Mouse (Mus musculus) intestine, embryonic 14.5 days (tissue): ENCODE data around the gene Dhx9. TPM values are rescaled to one million over a fixed set of nuclear protein-coding genes. Genes with fewer than 3 reads are reported as not detected.
"Not testable (repeated sequence)": the region's sequence is repeated elsewhere in the genome, so short reads cannot be mapped to it uniquely, and the experiment has no call there.

Experiments used
- ATAC-seq: fragments of 200-750 bp; cut with Nextera tagmentation; replicated peaks from 2 replicates; pipeline ENCODE4 v1.8.0; 2017; ENCODE audit warnings: low read depth, moderate number of reproducible peaks, moderate TSS enrichment, moderate library complexity; ENCODE audit not compliant: low FRiP score, low TSS enrichment
- DNase-seq: peaks from one replicate; pipeline ENCODE4 v3.0.0-alpha.2; 2018; ENCODE audit warnings: low spot score
- H3K27ac ChIP-seq: fragments of 300-500 bp; sonication (generic); 2 replicates; pipeline ENCODE4 v1.5.1; 2014; ENCODE audit warnings: low read depth, mild to moderate bottlenecking, control low read depth
- H3K27me3 ChIP-seq: fragments of 300-500 bp; sonication (generic); replicated peaks from 2 replicates; pipeline ENCODE4 v1.6.1; 2014; ENCODE audit warnings: low read length, control low read depth; ENCODE audit not compliant: control insufficient read depth, insufficient read depth
- H3K36me3 ChIP-seq: fragments of 300-500 bp; sonication (generic); 2 replicates; pipeline ENCODE4 v1.6.1; 2014; ENCODE audit warnings: low read length, control low read depth; ENCODE audit not compliant: control insufficient read depth, insufficient read depth
- H3K4me1 ChIP-seq: fragments of 300-500 bp; sonication (generic); replicated peaks from 2 replicates; pipeline ENCODE4 v1.6.1; 2014; ENCODE audit warnings: low read length, control low read depth, mixed read lengths; ENCODE audit not compliant: control insufficient read depth, insufficient read depth
- H3K4me2 ChIP-seq: fragments of 300-500 bp; sonication (generic); 2 replicates; pipeline ENCODE4 v1.6.1; 2014; ENCODE audit warnings: low read length
- H3K4me3 ChIP-seq: fragments of 300-500 bp; sonication (generic); 2 replicates; pipeline ENCODE4 v1.5.1; 2014; ENCODE audit warnings: low read depth, low read length, control low read depth, mixed read lengths
- H3K9ac ChIP-seq: fragments of 300-500 bp; sonication (generic); 2 replicates; pipeline ENCODE4 v1.6.1; 2014; ENCODE audit warnings: mild to moderate bottlenecking, low read length
- H3K9me3 ChIP-seq: fragments of 300-500 bp; sonication (generic); 2 replicates; pipeline ENCODE4 v1.6.1; 2016; ENCODE audit warnings: low read length, control low read depth; ENCODE audit not compliant: control insufficient read depth
- WGBS: fragments of 180-500 bp; shearing (Covaris S2); extraction: QIAGEN DNeasy Blood & Tissue Kit; methylation state at CpG from one replicate; pipeline ENCODE4 v1.1.7; 2014; 5-methylcytosine and 5-hydroxymethylcytosine counted together
- polyA plus RNA-seq: library from polyadenylated mRNA; unstranded; fragments of >200 nt; fragmentation: Nextera tagmentation; extraction: Ambion mirVana; gene quantifications from 2 replicates; pipeline ENCODE4 v1.2.1, GENCODE M21; 2014

The Dhx9 gene
- polyA plus RNA-seq, 1 experiment from 2014 or later, result 25.5 TPM

GRCm38 (mm10) chr1:153424770-153425584, 62.5 kb downstream of the Dhx9 start, which contains the start of gene Shcbp1l:
Gene Shcbp1l (plus strand): TSS chr1:153425162.
- peak; percentile 84 for ATAC-seq
- Histone ChIP-seq H3K4me3 (peak within 1 kb of the TSS; percentile 52), H3K36me3 (no peaks in the 10 kb centered on the region), H3K9ac (peak within 1 kb of the TSS; percentile 37), H3K4me1 (peaks cover 6% of the 10 kb centered on the region), H3K27ac (no peak within 1 kb of the TSS), H3K9me3 (no peaks in the 10 kb centered on the region), H3K27me3 (0 out of 2 replicates have a peak, but pooled peaks cover 10% of the 10 kb centered on the region), H3K4me2 (peak within 1 kb of the TSS; percentile 83)
- 3% methylated on average over 56 of the region's 60 CpGs for WGBS
- peak; percentile 83 for DNase-seq

- H3K27me3 ChIP-seq, result 0 out of 2 replicates have a peak, but pooled peaks cover 10% of the 10 kb centered on the region
- WGBS, result 17% methylated on average over 12 of the region's 12 CpGs
- H3K4me3 ChIP-seq, result peak overlapping the region; percentile 52
- H3K4me2 ChIP-seq, result peak overlapping the region; percentile 83
- no peak overlapping the region for H3K27ac ChIP-seq
- H3K9me3 ChIP-seq, result no peaks in the 10 kb centered on the region
- DNase-seq (no peak), ATAC-seq (no peak)
- H3K4me1 ChIP-seq, result peaks cover 6% of the 10 kb centered on the region
- no peaks in the 10 kb centered on the region for H3K36me3 ChIP-seq
- no peak overlapping the region for H3K9ac ChIP-seq
Observed at GRCm38 (mm10) chr1:153424271-153424670, 63.2 kb downstream of the Dhx9 start.

- not testable (repeated sequence) for H3K9me3 ChIP-seq, ATAC-seq, H3K27ac ChIP-seq, DNase-seq, H3K4me3 ChIP-seq, H3K36me3 ChIP-seq, H3K27me3 ChIP-seq, H3K4me1 ChIP-seq, H3K4me2 ChIP-seq, H3K9ac ChIP-seq
- 76% methylated on average over 4 of the region's 4 CpGs for WGBS
Observed at GRCm38 (mm10) chr1:153417805-153418204, 69.7 kb downstream of the Dhx9 start.

- 72% methylated on average over 3 of the region's 3 CpGs for WGBS
- not testable (repeated sequence) for H3K9ac ChIP-seq, H3K4me2 ChIP-seq
Observed at GRCm38 (mm10) chr1:153416271-153416832, 71.1 kb downstream of the Dhx9 start.

GRCm38 (mm10) chr1:153415742-153416141, 71.7 kb downstream of the Dhx9 start:
- H3K9ac ChIP-seq, H3K36me3 ChIP-seq, H3K27me3 ChIP-seq, H3K4me3 ChIP-seq, ATAC-seq, DNase-seq, H3K4me1 ChIP-seq, H3K9me3 ChIP-seq, H3K27ac ChIP-seq, H3K4me2 ChIP-seq: not testable (repeated sequence)
- WGBS, result 63% methylated on average over 2 of the region's 5 CpGs

More at GRCm38 (mm10) chr1:153416271-153416832, 71.1 kb downstream of the Dhx9 start:
- not testable (repeated sequence) for ATAC-seq, H3K9me3 ChIP-seq, H3K4me1 ChIP-seq, H3K36me3 ChIP-seq, H3K27me3 ChIP-seq, H3K27ac ChIP-seq, DNase-seq, H3K4me3 ChIP-seq

GRCm38 (mm10) chr1:153414962-153415361, 72.5 kb downstream of the Dhx9 start:
- WGBS, result 84% methylated on average over 4 of the region's 4 CpGs
- no peak for DNase-seq
- Histone ChIP-seq H3K27ac (no peak overlapping the region), H3K4me2 (no peak overlapping the region), H3K4me1 (no peaks in the 10 kb centered on the region), H3K27me3 (no peaks in the 10 kb centered on the region), H3K36me3 (no peaks in the 10 kb centered on the region), H3K4me3 (no peak overlapping the region), H3K9ac (no peak overlapping the region), H3K9me3 (no peaks in the 10 kb centered on the region)
- no peak for ATAC-seq

- not testable (repeated sequence) for ATAC-seq, H3K36me3 ChIP-seq, H3K27me3 ChIP-seq, H3K4me2 ChIP-seq, H3K4me1 ChIP-seq, H3K9me3 ChIP-seq, H3K27ac ChIP-seq, H3K4me3 ChIP-seq, H3K9ac ChIP-seq, DNase-seq
- 85% methylated on average over 24 of the region's 24 CpGs for WGBS
Observed at GRCm38 (mm10) chr1:153414114-153414723, 73.2 kb downstream of the Dhx9 start.

- not testable (repeated sequence) for H3K4me1 ChIP-seq, H3K9ac ChIP-seq, ATAC-seq, H3K27ac ChIP-seq, DNase-seq, H3K4me2 ChIP-seq, H3K27me3 ChIP-seq, H3K9me3 ChIP-seq, H3K4me3 ChIP-seq, H3K36me3 ChIP-seq
- 84% methylated on average over 13 of the region's 13 CpGs for WGBS
Observed at GRCm38 (mm10) chr1:153413397-153414020, 74.0 kb downstream of the Dhx9 start.
